Mouse (Mus musculus): ENCODE measurements at regions not wholly inside any gene's neighbourhood (a gene's known extent, or its start where the extent isn't known, plus 50 kb on each side); places are given as distances from the start of the nearest gene placed in this dataset.
A peak's percentile ranks its signal among the peaks of the same experiment; 100 is the strongest.

DNA sequence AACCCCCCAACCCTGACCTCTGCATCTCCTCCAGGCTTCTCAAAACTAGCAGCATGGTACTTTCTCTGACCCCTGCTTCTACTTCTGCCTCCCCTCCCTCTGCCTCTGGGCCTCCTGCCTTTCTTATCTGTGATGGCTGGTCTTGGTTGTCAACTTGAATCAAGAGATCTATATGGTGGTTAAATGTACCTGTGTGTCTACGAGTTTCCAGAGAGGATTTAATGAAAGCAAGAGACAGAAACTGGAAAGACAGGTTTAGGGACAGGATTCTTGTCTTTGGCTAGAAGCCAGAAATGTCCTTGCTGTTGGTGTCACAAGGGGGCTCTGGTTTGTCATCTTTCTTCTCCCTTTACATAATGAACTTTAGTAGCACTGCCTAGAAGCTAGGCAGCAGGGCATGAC lies 180.9 kb downstream of the Gm19410 start:
- H3K4me1 ChIP-seq = peaks cover 30% of the 10 kb centered on the region
- H3K9me3 ChIP-seq (replicated peaks) = no peaks in the 10 kb centered on the region
- no peak overlapping the region; the same call in 1 of the 2 replicates for H3K27ac ChIP-seq
- 28% methylated on average over 1 of the region's 1 CpGs for WGBS
- DNase-seq (ENCODE audit: low spot score) = no peak
- H3K4me3 ChIP-seq = no peak overlapping the region
- no peaks in the 10 kb centered on the region for H3K27me3 ChIP-seq (ENCODE audit: low read depth, poor library complexity, severe bottlenecking)
- no peaks in the 10 kb centered on the region for H3K36me3 ChIP-seq

DNA sequence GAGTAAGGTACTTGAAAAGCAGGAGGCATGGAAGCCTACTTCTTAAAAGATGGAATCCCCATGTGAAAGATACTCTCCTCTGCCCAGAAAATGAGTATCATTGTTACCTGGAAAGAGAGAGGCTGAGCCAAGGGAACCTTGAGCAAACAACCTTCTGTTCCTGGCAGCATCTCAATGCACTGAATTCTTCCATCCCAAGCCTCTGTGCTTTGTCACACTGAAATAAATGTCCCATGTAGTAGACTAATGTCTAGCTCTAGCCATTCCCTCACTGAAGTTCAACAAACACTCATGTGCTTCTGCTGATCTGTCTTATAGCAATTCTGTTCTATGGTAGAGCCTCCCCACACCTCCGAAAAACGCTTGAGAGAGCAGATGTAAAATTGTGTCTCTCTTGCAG lies 182.6 kb downstream of the Gm19410 start:
- no peak overlapping the region for H3K4me3 ChIP-seq
- H3K27ac ChIP-seq = no peak overlapping the region
- no peaks in the 10 kb centered on the region for H3K36me3 ChIP-seq
- H3K27me3 ChIP-seq (ENCODE audit: low read depth, poor library complexity, severe bottlenecking) = no peaks in the 10 kb centered on the region
- H3K9me3 ChIP-seq (replicated peaks) = no peaks in the 10 kb centered on the region
- no peak for DNase-seq (ENCODE audit: low spot score)
- WGBS = 79% methylated on average over 2 of the region's 2 CpGs
- peaks cover 30% of the 10 kb centered on the region for H3K4me1 ChIP-seq

DNA sequence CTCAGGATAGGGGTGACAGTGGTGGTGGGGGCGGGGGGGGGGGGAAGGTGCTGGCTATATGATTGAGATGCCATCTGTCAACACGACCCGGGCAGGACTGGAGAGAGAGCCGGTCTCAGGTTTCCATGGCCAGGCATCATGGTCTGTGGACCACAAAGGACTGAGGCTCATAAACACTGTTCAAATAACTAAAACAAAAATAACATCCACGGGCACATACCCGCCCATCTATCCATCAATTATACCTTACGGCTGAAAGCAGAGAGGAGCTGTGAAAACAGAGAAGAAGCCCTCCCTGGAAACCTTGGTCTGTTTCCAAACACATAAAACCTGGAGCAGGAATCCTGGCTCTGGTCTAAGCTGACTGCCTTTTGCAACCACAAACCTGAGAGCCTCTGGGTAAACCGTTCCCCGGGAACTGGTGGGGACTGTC lies 183.2 kb downstream of the Gm19410 start:
- Histone ChIP-seq H3K36me3 (no peaks in the 10 kb centered on the region), H3K4me3 (no peak overlapping the region), H3K27ac (peak overlapping the region; percentile 56; the same call in 1 of the 2 replicates), H3K9me3 (replicated peaks) (no peaks in the 10 kb centered on the region), H3K4me1 (peaks cover 30% of the 10 kb centered on the region), H3K27me3 (ENCODE audit: low read depth, poor library complexity, severe bottlenecking) (no peaks in the 10 kb centered on the region)
- 31% methylated on average over 9 of the region's 9 CpGs for WGBS
- peak; percentile 65 for DNase-seq (ENCODE audit: low spot score)

DNA sequence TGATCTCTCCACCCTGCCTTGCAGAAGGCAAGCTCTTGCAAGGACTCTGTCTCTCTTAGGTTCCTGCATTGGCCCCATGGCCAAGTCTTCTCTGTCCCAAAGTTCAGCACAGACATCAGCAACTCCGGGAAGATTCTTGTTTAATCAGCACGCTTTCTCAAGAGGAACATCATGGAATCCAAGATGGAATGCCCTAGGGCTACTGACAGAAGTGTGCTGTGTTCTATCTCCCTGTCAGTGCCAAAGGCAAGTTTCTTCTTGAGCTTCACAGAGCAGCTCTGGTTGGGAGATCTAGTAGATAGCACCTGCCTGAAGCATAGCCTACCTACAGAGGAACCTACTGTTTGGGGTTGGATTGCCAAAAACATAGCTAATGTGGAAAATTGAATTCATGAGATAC lies 189.9 kb downstream of the Gm19410 start:
- H3K9me3 ChIP-seq (replicated peaks) = no peaks in the 10 kb centered on the region
- no peaks in the 10 kb centered on the region for H3K36me3 ChIP-seq
- peaks cover 21% of the 10 kb centered on the region for H3K4me1 ChIP-seq
- WGBS = 90% methylated on average over 2 of the region's 2 CpGs
- no peak overlapping the region for H3K4me3 ChIP-seq
- H3K27ac ChIP-seq = no peak overlapping the region
- DNase-seq (ENCODE audit: low spot score) = no peak
- H3K27me3 ChIP-seq (ENCODE audit: low read depth, poor library complexity, severe bottlenecking) = no peaks in the 10 kb centered on the region

DNA sequence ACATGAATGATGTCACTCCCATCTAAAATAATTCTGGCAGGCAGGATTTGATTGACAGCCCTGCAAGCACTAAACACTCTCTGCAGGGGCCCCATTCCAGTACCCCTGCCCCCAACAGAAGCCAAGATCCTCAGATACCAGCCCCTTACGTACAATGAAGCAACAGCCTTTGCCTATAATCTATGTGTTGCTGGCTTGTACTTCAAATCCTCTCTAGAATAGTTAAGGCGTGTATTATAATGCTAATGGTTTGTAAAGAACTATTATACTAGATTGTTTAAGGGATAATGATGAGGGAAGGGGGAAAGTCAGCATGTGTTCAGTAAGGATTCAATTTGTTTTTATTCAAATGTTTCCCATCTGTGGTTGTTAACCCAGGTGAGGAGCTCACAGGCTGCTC lies 190.7 kb downstream of the Gm19410 start:
- H3K4me1 ChIP-seq = peaks cover 24% of the 10 kb centered on the region
- no peak overlapping the region for H3K4me3 ChIP-seq
- no peak overlapping the region for H3K27ac ChIP-seq
- DNase-seq (ENCODE audit: low spot score) = no peak
- WGBS = 72% methylated on average over 2 of the region's 2 CpGs
- no peaks in the 10 kb centered on the region for H3K27me3 ChIP-seq (ENCODE audit: low read depth, poor library complexity, severe bottlenecking)
- H3K36me3 ChIP-seq = no peaks in the 10 kb centered on the region
- no peaks in the 10 kb centered on the region for H3K9me3 ChIP-seq (replicated peaks)

DNA sequence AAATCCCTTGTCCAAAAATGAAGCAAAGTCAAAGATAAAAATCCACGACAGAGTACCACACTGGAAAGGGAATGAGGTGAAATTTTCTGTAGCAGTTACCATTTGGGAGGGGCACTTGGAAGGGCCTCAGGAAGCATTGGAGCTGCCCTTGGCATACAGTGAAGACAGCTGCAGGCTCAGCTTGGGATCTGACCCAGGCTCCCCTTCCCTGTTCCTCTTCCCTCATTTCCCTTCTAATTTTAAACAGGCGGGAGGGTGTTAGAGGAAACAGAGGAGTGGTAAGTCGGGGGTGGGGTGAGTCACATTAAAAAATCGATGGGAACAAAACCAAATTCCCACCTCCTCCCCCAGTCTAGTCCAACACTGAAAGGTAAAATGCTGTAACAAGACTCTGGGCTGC lies 193.6 kb downstream of the Gm19410 start:
- Histone ChIP-seq H3K4me1 (peaks cover 33% of the 10 kb centered on the region), H3K27ac (no peak overlapping the region), H3K27me3 (ENCODE audit: low read depth, poor library complexity, severe bottlenecking) (no peaks in the 10 kb centered on the region), H3K36me3 (no peaks in the 10 kb centered on the region), H3K4me3 (no peak overlapping the region), H3K9me3 (replicated peaks) (no peaks in the 10 kb centered on the region)
- no peak for DNase-seq (ENCODE audit: low spot score)
- WGBS = 64% methylated on average over 4 of the region's 4 CpGs

DNA sequence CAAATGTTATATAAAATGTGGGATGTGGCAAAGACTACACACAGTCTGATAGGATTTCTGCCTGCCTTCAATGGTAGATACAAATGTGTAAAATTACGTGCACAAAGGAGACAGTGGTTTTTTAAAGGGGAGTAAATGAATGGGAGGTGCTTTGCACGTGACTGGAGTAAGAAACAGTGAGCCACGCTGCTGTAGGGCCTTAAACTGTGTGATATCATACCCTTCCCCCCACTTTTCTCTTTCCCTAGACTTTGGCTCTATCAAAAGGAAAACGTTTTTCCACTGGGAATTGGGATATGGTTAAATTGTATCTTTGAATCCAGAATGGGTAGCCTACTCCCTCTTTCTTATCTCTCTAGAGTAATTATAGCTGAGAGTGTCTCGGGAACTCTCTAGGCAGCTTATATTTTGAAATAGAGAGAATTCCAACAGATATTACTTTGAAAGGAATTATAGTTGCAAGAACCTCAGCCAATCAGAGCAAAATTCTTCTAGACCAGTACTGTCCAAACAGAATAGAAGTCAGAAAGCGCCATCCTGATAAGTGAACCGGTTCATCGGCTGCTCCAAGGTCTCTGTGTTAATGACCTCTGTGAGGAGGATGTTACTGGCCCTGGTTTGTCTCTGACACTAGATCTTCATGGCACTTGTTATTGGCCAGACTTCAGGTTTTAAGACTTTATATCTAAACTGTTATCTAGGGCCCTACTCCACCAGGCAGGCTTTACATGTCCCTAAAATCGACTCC lies 195.5 kb downstream of the Gm19410 start:
- Histone ChIP-seq H3K9me3 (replicated peaks) (no peaks in the 10 kb centered on the region), H3K4me1 (peaks cover 41% of the 10 kb centered on the region), H3K27ac (peak overlapping the region; percentile 61; the same call in 1 of the 2 replicates), H3K4me3 (no peak overlapping the region), H3K36me3 (no peaks in the 10 kb centered on the region), H3K27me3 (ENCODE audit: low read depth, poor library complexity, severe bottlenecking) (no peaks in the 10 kb centered on the region)
- 79% methylated on average over 9 of the region's 9 CpGs for WGBS
- DNase-seq (ENCODE audit: low spot score) = no peak

DNA sequence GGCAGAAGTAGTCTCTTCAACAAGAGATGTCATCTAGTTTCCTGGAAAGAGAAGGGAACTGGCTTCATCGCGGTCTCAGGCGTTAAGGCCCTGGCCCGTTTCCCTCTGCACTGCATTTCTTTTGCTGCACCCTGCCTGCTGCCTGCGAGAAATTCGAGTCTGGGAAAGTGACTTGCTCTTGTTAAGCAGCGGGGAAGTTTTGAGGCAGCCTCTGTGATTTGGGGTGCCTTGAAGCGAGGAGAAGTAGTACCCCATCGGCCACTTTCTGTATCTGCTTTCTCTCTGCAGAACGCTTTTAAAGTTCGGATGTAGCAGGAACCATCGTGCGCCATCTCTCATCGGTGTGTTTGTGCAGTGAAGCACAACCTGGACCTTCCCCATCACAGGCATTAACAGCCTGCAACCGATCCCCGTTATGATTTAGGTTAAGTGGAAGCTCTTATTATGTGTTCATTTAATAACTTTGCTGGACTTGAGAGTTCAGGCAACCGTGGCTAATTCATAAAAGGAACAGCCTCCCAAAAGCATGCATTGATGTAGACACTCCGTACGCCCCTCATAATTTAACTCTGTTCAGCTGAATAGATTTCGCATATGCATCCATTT lies 196.1 kb downstream of the Gm19410 start:
- 73% methylated on average over 20 of the region's 20 CpGs for WGBS
- H3K9me3 ChIP-seq (replicated peaks) = no peaks in the 10 kb centered on the region
- peak overlapping the region; percentile 61 for H3K27ac ChIP-seq
- H3K27me3 ChIP-seq (ENCODE audit: low read depth, poor library complexity, severe bottlenecking) = no peaks in the 10 kb centered on the region
- H3K4me3 ChIP-seq = no peak overlapping the region
- no peaks in the 10 kb centered on the region for H3K36me3 ChIP-seq
- peaks cover 35% of the 10 kb centered on the region for H3K4me1 ChIP-seq
- DNase-seq (ENCODE audit: low spot score) = no peak

DNA sequence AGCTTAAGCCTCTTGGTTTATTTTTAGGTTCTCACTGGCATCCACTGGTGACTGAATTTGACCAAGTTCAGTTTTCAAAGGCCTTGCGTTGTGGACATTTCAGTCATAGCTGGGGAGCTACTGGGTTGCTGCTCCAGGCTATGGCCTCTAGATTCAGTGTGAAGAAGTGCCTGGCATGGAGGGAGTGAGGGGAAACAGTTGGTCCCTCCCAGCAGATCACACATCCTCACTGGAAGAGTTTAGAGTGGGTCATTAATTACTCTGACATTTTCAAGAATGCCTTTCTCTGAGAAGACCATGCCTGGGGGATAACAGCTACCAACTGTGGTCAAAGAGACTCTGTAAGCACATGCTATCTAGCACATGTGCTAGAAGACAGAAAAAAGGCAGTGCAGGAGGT lies 199.3 kb downstream of the Gm19410 start:
- no peaks in the 10 kb centered on the region for H3K9me3 ChIP-seq (replicated peaks)
- no peak for DNase-seq (ENCODE audit: low spot score)
- H3K4me3 ChIP-seq = no peak overlapping the region
- no peaks in the 10 kb centered on the region for H3K36me3 ChIP-seq
- H3K27ac ChIP-seq = 0 out of 2 replicates have a peak overlapping the region, but pooled peaks have one; percentile 1
- H3K4me1 ChIP-seq = peaks cover 20% of the 10 kb centered on the region
- no peaks in the 10 kb centered on the region for H3K27me3 ChIP-seq (ENCODE audit: low read depth, poor library complexity, severe bottlenecking)
- 7% methylated on average over 1 of the region's 1 CpGs for WGBS

DNA sequence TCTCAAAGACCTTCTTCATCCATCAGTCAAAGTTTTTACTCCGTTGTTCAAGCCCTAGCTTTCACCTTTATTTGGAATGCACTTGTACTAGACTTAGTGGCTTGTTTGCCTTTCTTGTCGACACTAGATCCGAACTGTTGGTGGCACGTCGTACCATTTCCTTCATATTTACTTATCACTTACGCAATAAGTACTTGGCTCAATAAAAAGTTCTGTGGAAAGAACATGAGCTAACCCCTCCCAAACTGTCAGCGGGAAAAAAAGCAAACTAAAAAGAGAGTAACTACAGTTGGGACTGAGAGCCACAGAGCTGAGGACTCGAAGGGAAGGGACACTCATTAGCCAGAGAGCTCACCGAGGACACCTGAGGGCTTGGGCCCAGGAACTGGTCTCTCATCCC lies 202.8 kb downstream of the Gm19410 start:
- no peaks in the 10 kb centered on the region for H3K36me3 ChIP-seq
- no peaks in the 10 kb centered on the region for H3K9me3 ChIP-seq (replicated peaks)
- peaks cover 14% of the 10 kb centered on the region for H3K4me1 ChIP-seq
- no peak for DNase-seq (ENCODE audit: low spot score)
- no peak overlapping the region for H3K27ac ChIP-seq
- no peak overlapping the region for H3K4me3 ChIP-seq
- 91% methylated on average over 9 of the region's 9 CpGs for WGBS
- H3K27me3 ChIP-seq (ENCODE audit: low read depth, poor library complexity, severe bottlenecking) = no peaks in the 10 kb centered on the region

DNA sequence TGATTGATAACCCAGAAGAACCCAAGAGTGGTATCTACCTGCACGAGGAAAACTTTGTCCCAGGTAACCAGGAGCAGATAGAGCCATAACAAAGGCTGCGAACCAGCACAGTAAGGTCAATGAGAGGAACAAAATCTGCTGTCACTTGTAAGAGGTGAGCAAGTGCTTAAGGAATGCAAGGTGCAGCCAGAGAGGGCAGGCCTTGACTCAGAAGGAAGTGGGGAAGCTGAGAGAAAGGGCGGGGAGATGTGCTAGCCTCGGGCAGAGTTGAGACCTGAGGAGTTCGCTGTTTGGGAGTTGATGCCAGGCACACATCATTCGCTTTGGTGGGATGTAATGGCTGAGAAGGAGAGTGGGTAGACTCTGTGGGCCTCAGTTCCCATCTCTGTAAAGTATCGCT lies 205.5 kb downstream of the Gm19410 start:
- DNase-seq (ENCODE audit: low spot score) = no peak
- no peaks in the 10 kb centered on the region for H3K9me3 ChIP-seq (replicated peaks)
- no peaks in the 10 kb centered on the region for H3K27me3 ChIP-seq (ENCODE audit: low read depth, poor library complexity, severe bottlenecking)
- no peak overlapping the region for H3K4me3 ChIP-seq
- no peak overlapping the region for H3K27ac ChIP-seq
- whole genome bisulfite sequencing = 87% methylated on average over 7 of the region's 7 CpGs
- H3K36me3 ChIP-seq = no peaks in the 10 kb centered on the region
- 0 out of 2 replicates have a peak, but pooled peaks cover 3% of the 10 kb centered on the region for H3K4me1 ChIP-seq

DNA sequence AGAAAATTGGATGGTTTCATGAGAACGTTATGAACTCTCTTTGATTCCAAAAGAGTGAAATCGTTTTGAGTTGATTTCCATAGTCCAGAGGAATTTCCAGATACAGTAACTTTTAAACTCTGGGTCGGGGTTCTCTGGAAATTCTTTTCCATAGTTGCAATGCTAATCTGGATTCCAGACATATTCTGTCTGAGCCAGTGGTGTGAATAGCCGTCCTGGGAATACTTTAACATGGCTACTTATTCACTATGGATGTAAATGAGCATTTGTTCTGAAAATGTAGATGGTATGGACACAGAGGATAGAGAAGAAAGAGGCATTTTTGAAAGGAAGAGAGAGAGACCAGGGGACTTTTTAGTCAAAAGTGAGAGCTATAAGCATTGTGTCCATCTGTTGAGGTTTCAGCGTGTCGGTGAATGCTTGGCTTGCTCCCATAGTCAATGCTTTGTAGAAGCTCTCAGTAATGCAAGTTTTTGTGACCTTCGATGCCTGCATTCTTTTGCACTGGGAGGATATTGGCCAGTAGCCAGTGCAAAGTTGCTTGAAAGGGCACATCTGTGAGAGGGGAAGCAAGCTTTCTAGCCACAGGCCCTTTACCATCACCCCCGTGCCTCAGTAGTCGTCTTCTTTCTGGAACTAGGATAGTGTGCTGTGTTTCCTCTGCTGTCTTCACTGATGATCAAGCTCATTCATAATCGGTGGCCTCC lies 208.9 kb downstream of the Gm19410 start:
- Histone ChIP-seq H3K4me3 (no peak overlapping the region), H3K4me1 (0 out of 2 replicates have a peak, but pooled peaks cover 3% of the 10 kb centered on the region), H3K9me3 (replicated peaks) (no peaks in the 10 kb centered on the region), H3K27me3 (ENCODE audit: low read depth, poor library complexity, severe bottlenecking) (no peaks in the 10 kb centered on the region), H3K36me3 (no peaks in the 10 kb centered on the region), H3K27ac (no peak overlapping the region)
- no peak for DNase-seq (ENCODE audit: low spot score)
- 92% methylated on average over 10 of the region's 10 CpGs for WGBS

DNA sequence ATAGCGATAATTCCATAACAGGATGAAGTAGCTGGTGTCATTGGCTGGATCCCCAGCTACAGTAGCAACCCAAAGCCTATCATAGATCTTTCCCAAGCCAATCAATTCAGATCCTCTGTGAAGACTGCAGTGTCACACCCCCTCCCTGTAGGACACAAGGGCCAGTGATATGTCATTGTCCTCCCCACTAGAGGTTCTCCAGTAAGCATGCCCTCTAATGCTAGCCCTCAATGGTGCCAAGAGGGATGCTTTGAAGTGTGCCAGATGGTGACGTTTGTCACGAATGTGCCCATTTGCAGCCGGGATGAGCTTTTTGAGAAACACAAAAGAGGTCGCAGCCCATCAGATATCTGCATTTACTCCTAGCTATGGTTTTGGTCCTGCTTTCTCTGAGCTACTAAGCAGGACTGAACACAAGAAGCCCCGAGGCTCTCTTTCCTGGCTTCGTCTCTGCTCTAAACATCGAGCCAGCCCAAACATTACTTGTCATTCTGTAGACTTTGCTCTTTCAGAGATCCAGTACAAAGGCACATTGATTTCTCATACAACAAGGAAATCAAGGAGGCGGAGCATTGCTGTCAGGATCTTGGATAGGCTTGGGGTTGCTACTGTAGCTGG lies 214.2 kb downstream of the Gm19410 start:
- H3K9me3 ChIP-seq (replicated peaks) = no peaks in the 10 kb centered on the region
- no peaks in the 10 kb centered on the region for H3K4me1 ChIP-seq
- H3K36me3 ChIP-seq = no peaks in the 10 kb centered on the region
- no peak for DNase-seq (ENCODE audit: low spot score)
- 85% methylated on average over 9 of the region's 9 CpGs for WGBS
- no peaks in the 10 kb centered on the region for H3K27me3 ChIP-seq (ENCODE audit: low read depth, poor library complexity, severe bottlenecking)
- H3K27ac ChIP-seq = no peak overlapping the region
- no peak overlapping the region for H3K4me3 ChIP-seq

Data from limb, embryonic 10.5 days (tissue).